Mouse (Mus musculus) brain, embryonic 14.5 days (tissue): ENCODE results near the gene Kirrel3. TPM values are rescaled to one million over a fixed set of nuclear protein-coding genes. Genes with fewer than 3 reads are reported as not detected.
A peak's percentile ranks its signal among the peaks of the same experiment; 100 is the strongest.

ENCODE experiments used
- DNase-seq: peaks from one replicate; pipeline ENCODE4 v3.0.0-alpha.2; 2011; ENCODE audit warnings: low read depth
- CTCF ChIP-seq: fragments of 200-500 bp; IDR thresholded peaks from 2 replicates; pipeline ENCODE4 v1.5.1; 2012; ENCODE audit warnings: inconsistent platforms, mild to moderate bottlenecking, moderate library complexity, borderline replicate concordance; ENCODE audit not compliant: insufficient read depth, insufficient read length; ENCODE audit errors: extremely low read depth
- POLR2A ChIP-seq: fragments of 200-500 bp; IDR thresholded peaks from 2 replicates; pipeline ENCODE4 v1.6.1; 2012; ENCODE audit warnings: mild to moderate bottlenecking, inconsistent platforms, borderline replicate concordance; ENCODE audit not compliant: poor library complexity, insufficient read depth, insufficient read length, severe bottlenecking; ENCODE audit errors: extremely low read depth
- polyA plus RNA-seq: library from polyadenylated mRNA; depleted of rRNA; stranded (reverse); fragments of >200 nt; gene quantifications from 2 replicates; pipeline ENCODE4 v1.2.3, GENCODE M21; 2012

Gene Kirrel3
- polyA plus RNA-seq, 1 experiment = 33.3 TPM

DNA sequence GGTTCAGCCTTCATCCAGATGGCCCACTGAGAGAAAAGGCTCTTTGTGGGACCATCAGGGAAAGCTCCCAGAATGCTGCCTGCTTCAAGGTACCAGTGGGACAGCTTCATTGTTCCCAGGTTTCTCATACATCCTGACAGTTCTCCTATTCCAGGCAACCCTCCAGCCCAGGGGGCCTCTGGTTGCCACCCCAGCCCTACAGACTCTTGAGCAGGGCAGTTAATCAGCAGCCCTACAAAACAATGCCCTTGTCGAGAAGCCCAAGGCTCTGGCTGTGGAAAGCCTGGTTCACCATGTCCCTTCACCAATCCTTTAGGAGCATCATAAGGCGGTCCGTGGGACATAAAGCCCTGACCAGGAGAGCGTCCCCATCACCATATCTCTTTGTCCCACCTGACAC lies 567.0 kb downstream of the Kirrel3 start:
- no peak for DNase-seq
- no peak for TF ChIP-seq CTCF
- TF ChIP-seq POLR2A = no peak

GRCm38 (mm10) chr9:35053081-35053480 lies 567.4 kb downstream of the Kirrel3 start:
- TF ChIP-seq CTCF (no peak), POLR2A (no peak)
- DNase-seq = no peak

DNA sequence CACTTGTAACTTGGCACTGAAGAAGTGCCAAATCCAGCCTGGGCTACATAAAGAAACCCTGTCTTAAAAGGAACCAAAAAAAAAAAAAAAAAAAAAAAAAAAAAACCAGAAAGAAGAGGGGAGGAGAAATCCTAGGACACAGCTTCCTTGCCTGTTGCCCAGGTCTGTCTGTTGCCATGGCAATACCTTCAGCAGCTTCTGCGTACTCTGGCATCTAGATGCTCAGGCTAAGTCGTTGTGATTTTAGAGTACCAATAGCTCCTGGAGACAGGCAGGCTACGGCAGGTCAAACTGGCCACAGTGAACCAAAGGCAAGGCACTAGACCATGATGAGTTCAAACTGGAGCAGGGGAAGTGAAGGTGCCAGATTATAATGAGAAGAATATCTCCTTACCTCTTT lies 568.0 kb downstream of the Kirrel3 start:
- peak; percentile 60 for DNase-seq
- no peak for TF ChIP-seq CTCF
- no peak for TF ChIP-seq POLR2A

DNA sequence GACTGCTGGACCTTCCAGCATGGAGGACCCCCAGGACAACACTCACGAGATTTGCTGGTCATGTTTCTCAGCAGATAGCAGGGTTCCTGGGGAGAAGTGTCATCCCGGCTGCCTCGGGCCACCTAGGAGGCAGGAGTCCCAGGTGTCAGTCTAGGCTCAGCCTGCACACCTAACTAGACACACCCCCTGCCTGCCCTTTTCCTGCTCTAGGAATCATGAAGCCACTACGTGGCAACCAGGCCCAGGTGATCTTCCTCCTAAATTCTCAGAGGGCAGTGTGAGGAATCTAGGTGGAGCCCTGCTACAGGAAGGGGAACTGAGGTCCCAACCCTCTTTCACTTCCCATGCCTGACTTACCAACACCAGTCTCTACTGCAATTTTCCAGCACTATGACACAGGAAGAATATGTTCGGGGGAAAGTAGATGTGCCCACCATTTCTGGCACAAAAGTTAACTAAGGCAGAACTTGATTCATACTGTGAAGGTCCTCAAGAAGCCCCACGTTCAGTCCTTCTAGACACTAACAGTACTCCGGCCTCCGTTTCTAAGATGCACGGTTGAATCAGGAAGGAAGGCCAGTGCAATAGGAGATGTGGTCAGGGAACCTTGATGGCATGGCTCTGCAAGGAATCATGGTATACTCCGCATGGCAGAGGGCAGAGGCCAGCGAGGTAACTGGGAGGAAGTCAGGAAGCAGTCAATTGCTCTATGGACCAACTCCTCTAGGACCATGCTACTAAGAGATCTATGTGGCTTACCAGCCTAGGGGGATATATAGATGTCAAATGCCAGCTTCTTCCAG lies 570.0 kb downstream of the Kirrel3 start:
- no peak for DNase-seq
- TF ChIP-seq POLR2A (no peak), CTCF (no peak)

DNA sequence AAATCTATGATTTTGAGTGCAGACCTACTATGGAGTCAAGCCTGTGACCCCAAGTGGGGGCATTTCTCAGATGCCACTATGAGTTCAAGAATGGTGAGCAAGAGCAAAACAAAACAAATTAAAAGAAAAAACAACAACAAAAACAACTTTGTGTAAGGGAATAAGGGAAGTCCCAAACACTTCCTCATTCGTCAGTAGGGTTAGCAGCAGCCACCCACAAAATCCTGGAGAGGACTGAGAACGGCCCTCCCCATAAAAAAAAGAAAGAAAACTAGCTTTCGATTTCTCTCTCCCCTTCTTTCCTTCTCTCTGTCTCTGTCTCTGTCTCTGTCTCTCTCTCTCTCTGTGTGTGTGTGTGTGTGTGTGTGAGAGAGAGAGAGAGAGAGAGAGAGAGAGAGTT lies 570.9 kb downstream of the Kirrel3 start:
- TF ChIP-seq POLR2A (no peak), CTCF (no peak)

DNA sequence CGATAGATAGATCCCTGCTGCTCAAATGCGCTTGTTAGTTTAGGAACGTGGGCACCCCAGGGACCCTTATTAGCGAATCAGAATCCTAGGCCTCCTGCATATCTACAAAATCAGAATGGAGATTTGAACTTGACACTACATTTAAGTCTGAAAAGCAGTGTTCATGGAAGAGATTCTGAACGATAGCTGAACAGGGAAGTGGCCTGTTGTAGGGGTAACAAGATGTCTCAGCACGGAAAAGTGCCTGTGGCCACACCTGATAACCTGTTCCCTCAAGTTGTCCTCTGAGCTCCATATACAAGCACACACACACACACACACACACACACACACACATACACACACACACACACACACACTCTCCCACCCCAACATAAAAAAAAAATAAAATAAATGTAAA lies 571.9 kb downstream of the Kirrel3 start:
- no peak for TF ChIP-seq CTCF
- TF ChIP-seq POLR2A = no peak
- DNase-seq = no peak

More for the DNA sequence above, 570.9 kb downstream of the Kirrel3 start:
- DNase-seq = no peak

DNA sequence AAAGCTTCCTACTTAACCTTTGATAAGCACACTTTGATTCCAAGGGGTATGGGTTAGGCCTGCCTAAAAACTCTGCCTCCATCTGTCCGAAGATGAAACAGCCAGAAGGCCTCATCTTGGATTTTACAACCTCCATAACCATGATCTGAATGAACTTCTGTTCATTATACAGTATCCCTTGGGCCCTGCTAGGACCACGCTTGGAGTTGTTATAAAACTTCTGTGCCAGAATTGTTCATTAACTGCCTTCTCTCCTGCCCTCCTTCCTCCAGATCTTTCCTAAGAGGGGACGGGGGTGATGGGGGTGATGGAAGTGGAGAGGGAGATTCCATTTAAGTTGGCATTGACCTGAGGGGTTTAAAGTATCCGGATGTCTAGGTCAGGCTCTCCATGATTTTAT lies 572.5 kb downstream of the Kirrel3 start:
- no peak for DNase-seq
- TF ChIP-seq POLR2A = no peak
- TF ChIP-seq CTCF = no peak

GRCm38 (mm10) chr9:35058596-35059354 lies 573.1 kb downstream of the Kirrel3 start:
- no peak for DNase-seq

DNA sequence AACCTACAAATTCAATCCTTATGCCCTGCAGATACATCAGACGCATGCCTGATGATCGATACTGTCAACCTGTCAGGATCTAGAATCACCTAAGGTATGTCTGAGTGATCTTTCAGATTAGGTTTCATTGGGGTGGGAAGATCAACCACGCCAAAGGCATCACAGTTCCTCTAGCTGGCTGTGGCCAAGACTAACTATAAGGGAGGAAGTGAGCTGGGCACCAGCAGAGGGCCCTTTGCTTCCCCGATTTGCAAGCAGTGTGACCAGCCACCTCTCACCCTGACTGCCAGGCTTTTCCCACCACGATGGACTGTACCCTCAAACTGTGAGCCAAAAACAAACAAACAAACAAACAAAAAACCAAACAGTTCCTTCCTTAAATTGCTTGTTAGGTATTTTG lies 574.2 kb downstream of the Kirrel3 start:
- no peak for DNase-seq
- no peak for TF ChIP-seq POLR2A
- TF ChIP-seq CTCF = no peak

More at GRCm38 (mm10) chr9:35058596-35059354, 573.1 kb downstream of the Kirrel3 start:
- no peak for TF ChIP-seq CTCF
- TF ChIP-seq POLR2A = no peak

DNA sequence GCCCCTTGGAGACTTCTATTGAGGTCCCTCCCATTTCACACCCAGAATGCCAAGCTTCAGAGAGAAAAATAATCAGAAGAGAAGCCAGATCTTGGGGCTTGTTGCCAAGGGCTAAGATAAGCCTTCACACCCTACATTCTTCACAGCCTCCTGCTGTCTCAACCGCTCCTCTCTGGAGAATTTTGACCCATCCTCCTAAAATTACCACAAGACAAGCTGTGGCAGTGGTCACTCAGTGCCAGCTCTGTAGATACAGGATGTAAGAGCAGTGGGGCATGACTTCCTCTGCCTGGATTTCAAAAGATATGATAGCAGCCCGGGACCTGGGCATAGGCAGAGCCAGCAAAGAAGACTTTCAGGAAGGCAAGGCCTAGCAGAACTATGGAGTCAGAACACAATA lies 575.8 kb downstream of the Kirrel3 start:
- TF ChIP-seq CTCF = no peak
- no peak for TF ChIP-seq POLR2A
- DNase-seq = no peak
